Mouse (Mus musculus): Measurements from ENCODE around the gene Gm11096. TPM values are rescaled to one million over a fixed set of nuclear protein-coding genes. Genes with fewer than 3 reads are reported as not detected.

The Gm11096 gene
- polyA plus RNA-seq, 1 experiment from 2014 or later, result not detected

GRCm38 (mm10) chr17:81459379-81459778, 17.8 kb downstream of the Gm11096 start:
- H3K36me3 ChIP-seq (ENCODE audit: control insufficient read depth, insufficient read depth, low read length), result no peaks in the 10 kb centered on the region
- H3K9ac ChIP-seq (ENCODE audit: low read length), result no peak overlapping the region
- no peak overlapping the region for H3K4me3 ChIP-seq (ENCODE audit: low read depth, low read length)
- H3K4me1 ChIP-seq (replicated peaks; ENCODE audit: control insufficient read depth, insufficient read depth, low read length), result no peaks in the 10 kb centered on the region
- no peak overlapping the region for H3K4me2 ChIP-seq (ENCODE audit: low read depth, low read length, severe bottlenecking)
- no peaks in the 10 kb centered on the region for H3K27me3 ChIP-seq (ENCODE audit: control insufficient read depth, insufficient read depth, low read length)
- H3K9me3 ChIP-seq (ENCODE audit: control insufficient read depth, low read length), result no peaks in the 10 kb centered on the region
- WGBS, result 94% methylated on average over 3 of the region's 3 CpGs
- ATAC-seq (replicated peaks; ENCODE audit: low FRiP score) (no peak), DNase-seq (ENCODE audit: low spot score) (no peak)
- H3K27ac ChIP-seq (ENCODE audit: low read depth, low read length), result no peak overlapping the region

DNA sequence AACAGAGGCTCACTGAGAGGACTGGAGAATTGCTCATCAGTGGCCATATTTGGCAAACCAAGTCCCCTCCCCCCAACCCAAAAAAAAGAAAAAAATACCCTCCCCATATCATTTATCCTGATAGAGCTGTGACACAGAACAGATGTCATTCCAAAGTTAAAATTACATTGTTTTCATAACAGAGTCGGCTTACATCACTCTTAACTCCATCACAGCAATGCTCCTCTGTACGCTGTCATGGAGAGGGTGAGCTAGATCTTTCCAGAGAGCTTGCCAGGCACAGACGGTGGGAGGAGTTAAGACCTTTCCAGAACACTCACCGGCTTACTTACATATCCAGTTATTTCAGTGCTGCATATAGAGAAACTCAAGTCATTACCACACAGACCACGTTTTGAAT, 27.4 kb downstream of the Gm11096 start:
- H3K27me3 ChIP-seq (ENCODE audit: control insufficient read depth, insufficient read depth, low read length), result no peaks in the 10 kb centered on the region
- H3K4me2 ChIP-seq (ENCODE audit: low read depth, low read length, severe bottlenecking), result no peak overlapping the region
- no peaks in the 10 kb centered on the region for H3K36me3 ChIP-seq (ENCODE audit: control insufficient read depth, insufficient read depth, low read length)
- no peak overlapping the region for H3K27ac ChIP-seq (ENCODE audit: low read depth, low read length)
- DNase-seq (ENCODE audit: low spot score) (no peak), ATAC-seq (replicated peaks; ENCODE audit: low FRiP score) (no peak)
- H3K4me1 ChIP-seq (replicated peaks; ENCODE audit: control insufficient read depth, insufficient read depth, low read length), result no peaks in the 10 kb centered on the region
- no peak overlapping the region for H3K9ac ChIP-seq (ENCODE audit: low read length)
- 87% methylated on average over 5 of the region's 5 CpGs for WGBS
- no peaks in the 10 kb centered on the region for H3K9me3 ChIP-seq (ENCODE audit: control insufficient read depth, low read length)
- no peak overlapping the region for H3K4me3 ChIP-seq (ENCODE audit: low read depth, low read length)

DNA sequence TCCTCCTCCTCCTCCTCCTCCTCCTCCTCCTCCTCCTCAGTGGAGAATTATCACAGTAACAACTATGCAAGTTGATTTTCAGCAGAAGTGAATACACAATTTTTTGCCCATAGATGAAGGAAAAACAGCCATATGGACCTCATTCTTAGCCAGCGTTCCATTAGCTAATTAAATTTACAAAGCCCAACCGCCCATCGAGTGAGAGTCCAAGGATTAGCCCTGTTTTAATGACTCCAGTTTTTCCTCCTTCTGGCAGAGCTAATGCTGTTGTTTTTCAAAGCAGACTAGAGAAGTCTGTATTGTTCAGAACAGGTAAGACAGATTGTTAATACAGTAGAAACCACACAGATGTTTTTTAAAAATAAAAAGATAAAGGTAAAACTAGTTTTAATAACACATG, 31.8 kb downstream of the Gm11096 start:
- WGBS, result 12% methylated on average over 3 of the region's 3 CpGs
- Histone ChIP-seq H3K4me2 (ENCODE audit: low read depth, low read length, severe bottlenecking) (no peak overlapping the region), H3K36me3 (ENCODE audit: control insufficient read depth, insufficient read depth, low read length) (no peaks in the 10 kb centered on the region), H3K9ac (ENCODE audit: low read length) (no peak overlapping the region), H3K4me3 (ENCODE audit: low read depth, low read length) (no peak overlapping the region), H3K27me3 (ENCODE audit: control insufficient read depth, insufficient read depth, low read length) (no peaks in the 10 kb centered on the region), H3K27ac (ENCODE audit: low read depth, low read length) (no peak overlapping the region), H3K4me1 (replicated peaks; ENCODE audit: control insufficient read depth, insufficient read depth, low read length) (no peaks in the 10 kb centered on the region), H3K9me3 (ENCODE audit: control insufficient read depth, low read length) (no peaks in the 10 kb centered on the region)
- DNase-seq (ENCODE audit: low spot score) (no peak), ATAC-seq (replicated peaks; ENCODE audit: low FRiP score) (no peak)

DNA sequence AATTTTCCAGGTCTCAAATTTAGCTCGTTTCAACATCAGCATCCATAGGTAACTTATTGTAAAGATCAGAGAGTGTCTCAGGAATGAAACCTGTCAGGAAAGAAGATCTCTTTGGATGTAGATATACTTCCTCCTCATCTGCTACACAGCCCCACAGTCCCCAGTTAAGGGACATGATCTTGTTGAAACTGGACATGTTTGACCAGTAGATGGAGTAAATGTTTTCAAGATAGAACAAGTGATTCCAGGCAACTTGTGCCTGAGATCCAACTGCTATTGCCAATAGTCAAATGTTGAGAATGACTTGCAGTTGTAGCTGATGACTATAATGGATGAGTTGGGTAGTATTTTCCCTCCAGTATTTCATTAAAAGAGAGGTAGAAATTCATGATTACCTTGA, 35.9 kb downstream of the Gm11096 start:
- H3K27me3 ChIP-seq (ENCODE audit: control insufficient read depth, insufficient read depth, low read length), result no peaks in the 10 kb centered on the region
- H3K4me1 ChIP-seq (replicated peaks; ENCODE audit: control insufficient read depth, insufficient read depth, low read length), result 0 out of 2 replicates have a peak, but pooled peaks cover 2% of the 10 kb centered on the region
- ATAC-seq (replicated peaks; ENCODE audit: low FRiP score) (no peak), DNase-seq (ENCODE audit: low spot score) (no peak)
- H3K4me2 ChIP-seq (ENCODE audit: low read depth, low read length, severe bottlenecking), result no peak overlapping the region
- no peak overlapping the region for H3K4me3 ChIP-seq (ENCODE audit: low read depth, low read length)
- no peaks in the 10 kb centered on the region for H3K36me3 ChIP-seq (ENCODE audit: control insufficient read depth, insufficient read depth, low read length)
- H3K9me3 ChIP-seq (ENCODE audit: control insufficient read depth, low read length), result no peaks in the 10 kb centered on the region
- WGBS, result 83% methylated on average over 1 of the region's 1 CpGs
- H3K9ac ChIP-seq (ENCODE audit: low read length), result no peak overlapping the region
- no peak overlapping the region for H3K27ac ChIP-seq (ENCODE audit: low read depth, low read length)

GRCm38 (mm10) chr17:81479807-81480206, 38.2 kb downstream of the Gm11096 start:
- H3K27me3 ChIP-seq (ENCODE audit: control insufficient read depth, insufficient read depth, low read length), result no peaks in the 10 kb centered on the region
- no peak overlapping the region for H3K27ac ChIP-seq (ENCODE audit: low read depth, low read length)
- WGBS, result 46% methylated on average over 4 of the region's 4 CpGs
- H3K9me3 ChIP-seq (ENCODE audit: control insufficient read depth, low read length), result no peaks in the 10 kb centered on the region
- no peak for DNase-seq (ENCODE audit: low spot score)
- 0 out of 2 replicates have a peak, but pooled peaks cover 2% of the 10 kb centered on the region for H3K4me1 ChIP-seq (replicated peaks; ENCODE audit: control insufficient read depth, insufficient read depth, low read length)
- H3K4me2 ChIP-seq (ENCODE audit: low read depth, low read length, severe bottlenecking), result no peak overlapping the region
- H3K4me3 ChIP-seq (ENCODE audit: low read depth, low read length), result no peak overlapping the region
- no peaks in the 10 kb centered on the region for H3K36me3 ChIP-seq (ENCODE audit: control insufficient read depth, insufficient read depth, low read length)
- ATAC-seq (replicated peaks; ENCODE audit: low FRiP score), result peak; percentile 34; the same call in 1 of the 2 replicates
- no peak overlapping the region for H3K9ac ChIP-seq (ENCODE audit: low read length)

GRCm38 (mm10) chr17:81480351-81481161, 39.0 kb downstream of the Gm11096 start:
- Histone ChIP-seq H3K4me2 (ENCODE audit: low read depth, low read length, severe bottlenecking) (no peak overlapping the region), H3K27me3 (ENCODE audit: control insufficient read depth, insufficient read depth, low read length) (no peaks in the 10 kb centered on the region), H3K9me3 (ENCODE audit: control insufficient read depth, low read length) (no peaks in the 10 kb centered on the region), H3K4me3 (ENCODE audit: low read depth, low read length) (no peak overlapping the region), H3K27ac (ENCODE audit: low read depth, low read length) (no peak overlapping the region), H3K36me3 (ENCODE audit: control insufficient read depth, insufficient read depth, low read length) (no peaks in the 10 kb centered on the region), H3K9ac (ENCODE audit: low read length) (no peak overlapping the region), H3K4me1 (replicated peaks; ENCODE audit: control insufficient read depth, insufficient read depth, low read length) (0 out of 2 replicates have a peak, but pooled peaks cover 2% of the 10 kb centered on the region)
- 70% methylated on average over 21 of the region's 21 CpGs for WGBS
- peak; percentile 53 for DNase-seq (ENCODE audit: low spot score)
- ATAC-seq (replicated peaks; ENCODE audit: low FRiP score), result peak; percentile 82

DNA sequence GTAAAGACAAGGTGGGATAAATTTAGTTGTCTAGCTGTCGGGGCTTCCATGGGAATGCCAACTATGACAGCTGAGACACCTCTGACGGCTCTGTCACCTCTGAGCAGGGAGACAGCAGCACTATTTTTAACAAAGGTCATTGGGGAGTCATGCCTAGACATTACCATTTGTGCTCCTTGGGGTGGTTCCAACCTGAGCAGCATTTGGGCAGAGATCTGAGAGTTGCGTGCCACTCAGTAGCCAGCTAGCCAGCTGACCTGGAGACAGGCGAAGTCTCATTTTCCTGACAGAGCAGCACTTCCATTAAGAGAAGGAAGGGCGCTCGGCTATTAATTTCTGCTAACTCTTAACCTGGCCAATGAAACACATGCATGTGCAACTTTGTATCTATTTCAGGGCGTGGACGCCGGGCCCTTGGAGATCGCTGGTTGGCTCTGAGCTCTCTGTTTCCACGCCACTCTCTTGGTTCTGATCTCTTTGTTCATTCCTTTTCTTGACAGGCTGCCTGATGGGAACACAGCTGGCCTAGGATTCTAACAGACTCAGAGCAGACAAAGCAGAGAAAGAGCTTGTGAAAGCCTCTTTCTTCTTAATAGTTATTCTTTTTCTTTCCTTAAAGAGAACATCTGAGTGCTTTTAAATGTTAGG, 40.4 kb downstream of the Gm11096 start:
- Histone ChIP-seq H3K4me1 (replicated peaks; ENCODE audit: control insufficient read depth, insufficient read depth, low read length) (0 out of 2 replicates have a peak, but pooled peaks cover 2% of the 10 kb centered on the region), H3K9ac (ENCODE audit: low read length) (no peak overlapping the region), H3K4me2 (ENCODE audit: low read depth, low read length, severe bottlenecking) (no peak overlapping the region), H3K27me3 (ENCODE audit: control insufficient read depth, insufficient read depth, low read length) (no peaks in the 10 kb centered on the region), H3K9me3 (ENCODE audit: control insufficient read depth, low read length) (no peaks in the 10 kb centered on the region), H3K27ac (ENCODE audit: low read depth, low read length) (no peak overlapping the region), H3K4me3 (ENCODE audit: low read depth, low read length) (no peak overlapping the region), H3K36me3 (ENCODE audit: control insufficient read depth, insufficient read depth, low read length) (no peaks in the 10 kb centered on the region)
- 66% methylated on average over 11 of the region's 11 CpGs for WGBS
- ATAC-seq (replicated peaks; ENCODE audit: low FRiP score), result peak; percentile 55; the same call in 1 of the 2 replicates
- no peak for DNase-seq (ENCODE audit: low spot score)

DNA sequence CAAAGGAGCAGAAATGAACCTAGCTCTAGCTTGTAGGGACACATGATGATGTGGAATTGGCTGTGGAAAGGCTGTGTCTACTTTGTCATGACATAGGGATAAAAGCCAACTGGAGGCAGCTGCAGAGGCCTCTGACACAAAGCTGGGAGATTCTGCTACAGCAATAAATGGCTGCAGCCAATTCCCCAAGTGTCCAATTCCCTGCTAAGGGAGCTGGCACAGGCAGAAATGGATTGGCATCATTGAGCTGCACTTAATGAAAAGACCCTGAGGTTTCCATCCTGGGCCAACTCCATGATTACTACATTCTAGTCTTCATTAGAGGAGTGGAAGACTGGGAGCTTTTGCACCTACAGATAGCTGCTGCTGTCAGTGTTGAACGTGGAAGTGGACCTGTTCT, 44.8 kb downstream of the Gm11096 start:
- WGBS, result 81% methylated on average over 1 of the region's 1 CpGs
- H3K4me2 ChIP-seq (ENCODE audit: low read depth, low read length, severe bottlenecking), result no peak overlapping the region
- no peaks in the 10 kb centered on the region for H3K36me3 ChIP-seq (ENCODE audit: control insufficient read depth, insufficient read depth, low read length)
- 0 out of 2 replicates have a peak, but pooled peaks cover 2% of the 10 kb centered on the region for H3K4me1 ChIP-seq (replicated peaks; ENCODE audit: control insufficient read depth, insufficient read depth, low read length)
- no peak overlapping the region for H3K4me3 ChIP-seq (ENCODE audit: low read depth, low read length)
- no peak overlapping the region for H3K27ac ChIP-seq (ENCODE audit: low read depth, low read length)
- H3K27me3 ChIP-seq (ENCODE audit: control insufficient read depth, insufficient read depth, low read length), result no peaks in the 10 kb centered on the region
- no peaks in the 10 kb centered on the region for H3K9me3 ChIP-seq (ENCODE audit: control insufficient read depth, low read length)
- DNase-seq (ENCODE audit: low spot score) (no peak), ATAC-seq (replicated peaks; ENCODE audit: low FRiP score) (no peak)
- no peak overlapping the region for H3K9ac ChIP-seq (ENCODE audit: low read length)

All from forebrain, embryonic 11.5 days (tissue).